Mouse (Mus musculus) c-Kit-negative CD71-positive TER-119-positive erythroid progenitor cells, embryonic 14.5 days (primary cell): ENCODE measurements around the gene Ptprg.

Experiments
- DNase-seq: peaks from one replicate; pipeline ENCODE4 v3.0.0-alpha.2; 2013; ENCODE audit warnings: low read depth, low spot score

Ptprg gene

GRCm38 (mm10) chr14:11564456-11564855 lies 11.1 kb downstream of the Ptprg start:
- no peak for DNase-seq

- DNase-seq = no peak
Measured at GRCm38 (mm10) chr14:11565283-11565682, 12.0 kb downstream of the Ptprg start.

- DNase-seq = no peak
Measured at GRCm38 (mm10) chr14:11569734-11570133, 16.4 kb downstream of the Ptprg start.

GRCm38 (mm10) chr14:11571766-11572394 lies 18.5 kb downstream of the Ptprg start:
- DNase-seq = no peak

GRCm38 (mm10) chr14:11572395-11572784 lies 19.1 kb downstream of the Ptprg start:
- no peak for DNase-seq

GRCm38 (mm10) chr14:11573710-11574109 lies 20.4 kb downstream of the Ptprg start:
- DNase-seq = no peak

GRCm38 (mm10) chr14:11577276-11577909 lies 24.1 kb downstream of the Ptprg start:
- no peak for DNase-seq

- no peak for DNase-seq
Measured at GRCm38 (mm10) chr14:11577910-11578309, 24.6 kb downstream of the Ptprg start.

GRCm38 (mm10) chr14:11578492-11578967 lies 25.2 kb downstream of the Ptprg start:
- DNase-seq = no peak

GRCm38 (mm10) chr14:11579950-11580349 lies 26.6 kb downstream of the Ptprg start:
- DNase-seq = no peak

- no peak for DNase-seq
Measured at GRCm38 (mm10) chr14:11584263-11584662, 30.9 kb downstream of the Ptprg start.

- no peak for DNase-seq
Measured at GRCm38 (mm10) chr14:11584929-11585633, 31.7 kb downstream of the Ptprg start.

- no peak for DNase-seq
Measured at GRCm38 (mm10) chr14:11590387-11590786, 37.1 kb downstream of the Ptprg start.

GRCm38 (mm10) chr14:11592650-11593049 lies 39.3 kb downstream of the Ptprg start:
- no peak for DNase-seq

- DNase-seq = no peak
Measured at GRCm38 (mm10) chr14:11594336-11594735, 41.0 kb downstream of the Ptprg start.

- no peak for DNase-seq
Measured at GRCm38 (mm10) chr14:11604133-11604865, 51.0 kb downstream of the Ptprg start.

- DNase-seq = no peak
Measured at GRCm38 (mm10) chr14:11608366-11608765, 55.0 kb downstream of the Ptprg start.

- DNase-seq = no peak
Measured at GRCm38 (mm10) chr14:11609857-11610582, 56.7 kb downstream of the Ptprg start.

- DNase-seq = no peak
Measured at GRCm38 (mm10) chr14:11612426-11612825, 59.1 kb downstream of the Ptprg start.

- no peak for DNase-seq
Measured at GRCm38 (mm10) chr14:11613146-11613545, 59.8 kb downstream of the Ptprg start.

GRCm38 (mm10) chr14:11615697-11616096 lies 62.4 kb downstream of the Ptprg start:
- DNase-seq = no peak
